Mouse (Mus musculus) adrenal gland, postnatal 25 days (tissue): ENCODE measurements around the gene Dlgap1. TPM values are rescaled to one million over a fixed set of nuclear protein-coding genes. Genes with fewer than 3 reads are reported as not detected.

Experiments used
- DNase-seq: peaks from one replicate; pipeline ENCODE4 v3.0.0; 2021; ENCODE audit warnings: mixed read lengths
- total RNA-seq: library from RNA; stranded (reverse); gene quantifications from 2 replicates; pipeline ENCODE4 v1.2.3, GENCODE M21; 2021

Dlgap1 gene
- total RNA-seq, 1 experiment from 2014 or later, result 55.1 TPM

DNA sequence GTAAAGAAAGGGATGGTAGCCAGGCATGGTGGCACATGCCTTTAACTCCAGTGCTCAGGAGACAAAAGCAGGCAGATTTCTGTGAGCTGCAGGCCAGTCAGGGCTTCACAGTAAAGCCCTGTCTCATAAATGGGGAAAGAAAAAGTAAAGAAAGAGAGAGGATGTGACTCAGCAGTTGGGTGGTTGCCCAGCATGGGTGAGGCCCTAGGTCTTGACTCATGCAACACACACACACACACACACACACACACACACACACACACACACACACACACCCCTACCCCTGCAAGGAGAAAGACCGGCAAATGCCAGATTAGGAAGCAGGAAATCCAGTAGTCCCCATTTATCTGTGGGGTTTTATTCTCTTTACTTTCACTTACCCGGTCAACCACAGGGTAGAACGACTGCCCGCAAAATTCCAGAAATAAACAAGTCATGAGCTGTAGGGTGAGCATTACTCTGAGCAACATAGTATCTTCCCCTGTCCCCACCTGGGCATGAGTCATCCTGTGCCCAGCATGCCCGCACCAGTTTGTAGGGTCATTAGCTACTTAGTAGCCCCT, 759.9 kb downstream of the Dlgap1 start:
- peak; percentile 95 for DNase-seq

DNA sequence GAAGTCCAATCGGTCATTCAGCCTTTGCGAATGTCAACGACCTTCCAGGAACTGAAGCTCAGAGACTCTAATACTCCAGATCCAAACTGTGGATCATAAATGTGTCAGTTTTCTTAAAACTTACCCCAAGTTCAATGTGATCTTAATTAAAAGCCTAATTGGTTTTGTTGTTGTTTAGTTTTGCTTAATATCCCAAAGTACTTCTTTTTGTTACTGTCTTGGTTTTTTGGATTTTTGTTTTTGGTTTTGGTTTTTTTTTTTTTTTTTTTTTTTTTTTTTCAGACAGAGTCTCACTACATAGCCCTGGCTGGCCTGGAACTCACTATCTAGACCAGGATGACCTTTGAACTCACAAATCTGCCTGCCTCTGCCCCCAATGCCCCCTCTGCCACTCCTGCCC, 765.9 kb downstream of the Dlgap1 start:
- DNase-seq, result no peak

DNA sequence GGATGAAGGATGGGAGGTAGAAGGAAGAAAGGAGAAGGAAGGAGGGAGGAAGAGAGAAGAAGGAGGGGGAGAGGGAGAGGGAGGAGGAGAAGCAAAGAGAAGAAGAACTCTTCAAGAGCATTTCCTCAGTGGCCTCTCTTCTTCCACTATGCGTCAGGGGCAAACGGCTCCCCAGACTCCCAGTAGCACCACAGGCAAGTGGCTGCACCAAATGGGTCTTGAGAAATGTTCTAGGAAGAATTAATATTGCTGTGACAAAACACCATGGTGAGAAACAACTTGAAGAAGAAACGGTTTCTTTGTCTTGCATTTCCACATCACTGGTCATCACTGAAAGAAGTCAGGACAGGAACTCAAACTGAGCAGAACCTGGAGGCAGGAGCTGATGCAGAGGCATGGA, 766.5 kb downstream of the Dlgap1 start:
- DNase-seq, result no peak

DNA sequence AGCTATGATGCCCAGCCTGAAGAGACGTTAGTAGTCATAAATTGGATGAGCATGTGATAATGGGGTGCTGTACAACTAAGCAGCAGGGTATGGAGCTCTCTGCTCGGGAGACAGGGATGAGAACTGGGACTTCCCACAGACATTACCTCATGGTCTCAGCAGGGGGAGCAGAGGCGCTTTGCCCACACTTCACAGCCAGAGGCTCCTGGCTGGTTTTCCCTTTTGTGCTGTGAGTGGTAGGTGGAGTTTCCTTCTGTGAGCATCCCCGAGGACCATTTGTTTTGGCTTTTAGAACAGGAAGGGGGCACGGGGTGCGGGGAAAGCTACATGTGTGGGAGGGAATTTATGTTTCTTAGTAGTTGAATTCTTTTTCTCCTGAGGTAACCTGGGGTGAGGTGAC, 768.6 kb downstream of the Dlgap1 start:
- peak; percentile 64 for DNase-seq

DNA sequence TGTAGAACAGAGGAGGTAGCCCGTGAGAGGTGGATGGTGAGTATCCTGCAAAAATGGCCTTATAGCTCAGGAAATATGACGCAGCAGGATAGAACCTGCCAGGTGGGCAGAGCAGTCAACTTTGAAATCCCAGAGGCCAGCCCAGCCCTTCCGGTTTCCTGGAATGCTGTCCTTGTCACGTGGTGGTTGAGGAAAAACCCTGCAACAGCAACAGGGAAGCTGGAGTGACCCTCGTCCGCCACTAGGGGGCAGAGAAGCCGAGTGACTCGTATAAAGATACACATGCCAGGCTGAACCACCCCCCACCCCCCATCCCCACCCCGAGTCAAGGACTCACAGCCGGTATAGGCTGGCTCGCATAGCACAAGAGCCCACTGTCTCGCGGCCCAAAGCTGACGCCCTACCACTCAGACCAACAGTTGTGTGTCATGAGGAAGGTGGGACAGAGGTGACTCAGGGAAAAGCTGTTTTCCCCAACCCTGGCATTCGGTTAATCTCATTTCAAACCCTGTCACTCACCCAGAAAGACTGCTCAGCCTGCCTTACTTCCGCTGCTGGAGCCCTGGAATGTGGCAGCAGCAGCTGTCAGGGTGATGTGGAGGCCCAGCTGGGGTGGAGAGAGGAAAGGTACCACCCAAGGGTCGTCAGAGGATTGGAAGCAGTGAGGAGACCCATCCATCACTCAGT, 769.4 kb downstream of the Dlgap1 start:
- peak; percentile 89 for DNase-seq

DNA sequence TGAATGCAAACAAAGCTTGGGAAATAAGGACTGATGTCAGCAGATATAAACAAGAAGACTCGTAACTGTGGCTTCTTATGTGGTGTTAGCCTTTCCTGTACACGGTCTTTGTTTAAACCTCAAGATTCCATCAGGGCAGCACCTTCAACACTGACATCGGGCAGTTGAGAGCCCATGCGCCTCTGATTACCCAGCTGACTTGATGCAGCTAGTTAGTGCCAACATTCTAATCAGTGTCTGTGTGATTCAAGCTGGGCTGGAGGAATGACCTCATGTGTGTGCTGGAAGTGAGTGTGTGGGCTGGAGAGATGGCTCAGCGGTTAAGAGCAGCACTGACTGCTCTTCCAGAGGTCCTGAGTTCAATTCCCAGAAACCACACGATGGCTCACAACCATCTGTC, 770.5 kb downstream of the Dlgap1 start:
- no peak for DNase-seq

DNA sequence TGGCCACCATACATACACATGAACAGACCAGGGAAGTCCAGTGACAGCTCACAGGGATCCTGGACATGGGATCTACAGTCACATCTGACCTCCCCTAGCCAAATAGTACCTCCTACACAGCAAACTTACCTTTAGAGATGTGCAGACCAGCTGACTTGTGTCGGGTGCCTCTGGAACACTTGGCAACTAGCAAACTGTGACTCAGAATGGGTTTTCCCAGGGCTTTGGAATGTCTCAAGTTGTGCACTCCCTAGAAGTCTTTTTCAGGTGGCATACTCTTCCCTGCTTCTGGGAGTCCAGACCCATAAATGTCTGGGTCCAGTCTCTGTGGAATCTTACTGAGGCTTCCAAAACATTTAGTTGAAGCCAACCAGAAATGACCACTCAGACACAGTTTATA, 772.8 kb downstream of the Dlgap1 start:
- DNase-seq, result no peak

DNA sequence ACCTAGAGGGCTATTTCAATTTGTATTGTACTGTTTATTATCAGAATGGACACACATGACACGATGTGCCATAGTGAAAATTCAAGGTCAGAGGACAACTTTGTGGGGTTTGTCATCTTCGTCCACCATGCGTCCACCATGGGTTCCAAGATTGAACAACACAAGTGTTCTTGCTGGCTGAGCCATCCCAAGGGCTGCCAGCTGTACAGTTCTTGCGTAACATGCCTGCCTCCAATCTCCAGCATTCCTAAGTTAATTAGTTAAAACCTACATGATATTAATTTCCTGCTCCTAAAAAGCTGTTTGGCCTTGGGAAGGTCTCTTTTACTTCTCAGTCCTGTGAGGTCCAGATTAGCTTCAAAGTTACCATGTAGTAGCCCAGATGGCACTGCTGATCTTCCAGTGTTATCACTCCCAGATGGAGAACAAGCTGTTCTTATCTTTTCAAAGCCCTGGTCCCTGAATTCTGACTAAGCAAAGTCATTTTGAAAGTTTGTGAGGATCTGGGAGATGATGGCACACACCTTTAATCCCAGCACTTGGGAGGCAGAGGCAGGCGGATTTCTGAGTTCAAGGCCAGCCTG, 775.8 kb downstream of the Dlgap1 start:
- DNase-seq, result no peak

DNA sequence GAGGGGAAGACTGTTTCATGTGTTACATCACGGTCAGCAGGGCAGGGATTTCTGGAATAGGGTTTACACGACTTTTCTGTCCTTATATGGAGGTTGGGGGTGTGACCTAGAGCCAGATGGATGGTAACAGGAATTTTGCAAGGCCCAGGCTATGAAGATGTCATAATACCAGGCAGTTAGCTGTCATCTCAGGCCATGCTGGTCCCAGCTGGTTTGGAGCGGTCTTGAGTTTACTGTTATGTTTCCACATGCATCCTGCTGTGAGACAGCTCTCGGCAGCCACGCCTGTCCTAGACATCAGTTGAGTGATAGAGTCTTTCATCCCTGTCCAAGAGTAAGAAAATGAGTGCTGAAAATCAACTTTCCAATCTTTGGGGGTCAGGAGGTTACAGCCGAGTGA, 776.5 kb downstream of the Dlgap1 start:
- no peak for DNase-seq

DNA sequence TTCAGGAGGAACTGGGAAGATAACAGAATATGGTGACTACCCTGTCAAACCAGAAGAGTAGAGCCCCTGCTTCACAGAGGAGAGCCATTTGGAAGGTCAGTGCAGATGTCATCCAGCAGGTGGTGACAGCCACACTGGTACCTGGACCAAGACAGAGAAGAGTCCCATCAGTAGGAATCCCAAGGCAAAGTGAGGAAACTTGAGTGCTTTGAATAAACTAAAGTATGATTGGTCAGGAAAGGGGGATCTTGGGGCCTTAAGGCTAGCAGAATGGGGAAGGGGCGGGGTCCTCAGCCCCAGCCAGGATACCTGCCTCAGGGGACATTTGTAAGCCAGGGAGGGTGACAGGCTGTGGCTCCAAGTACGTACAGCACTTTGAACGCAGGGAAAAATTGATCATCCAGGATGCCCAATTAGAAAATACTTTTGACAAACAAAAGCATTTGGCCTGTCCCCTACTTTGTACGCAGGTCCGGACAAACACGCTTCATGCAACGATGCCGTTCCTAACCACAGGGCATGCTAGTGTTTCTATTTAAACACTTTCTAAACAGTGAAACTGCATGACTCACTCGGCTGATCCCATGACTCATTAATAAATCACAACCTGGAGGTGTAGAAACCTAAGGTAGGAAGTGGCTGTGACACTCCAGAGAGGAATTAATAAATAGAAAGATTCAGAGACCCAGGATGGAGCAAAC, 777.7 kb downstream of the Dlgap1 start:
- no peak for DNase-seq

DNA sequence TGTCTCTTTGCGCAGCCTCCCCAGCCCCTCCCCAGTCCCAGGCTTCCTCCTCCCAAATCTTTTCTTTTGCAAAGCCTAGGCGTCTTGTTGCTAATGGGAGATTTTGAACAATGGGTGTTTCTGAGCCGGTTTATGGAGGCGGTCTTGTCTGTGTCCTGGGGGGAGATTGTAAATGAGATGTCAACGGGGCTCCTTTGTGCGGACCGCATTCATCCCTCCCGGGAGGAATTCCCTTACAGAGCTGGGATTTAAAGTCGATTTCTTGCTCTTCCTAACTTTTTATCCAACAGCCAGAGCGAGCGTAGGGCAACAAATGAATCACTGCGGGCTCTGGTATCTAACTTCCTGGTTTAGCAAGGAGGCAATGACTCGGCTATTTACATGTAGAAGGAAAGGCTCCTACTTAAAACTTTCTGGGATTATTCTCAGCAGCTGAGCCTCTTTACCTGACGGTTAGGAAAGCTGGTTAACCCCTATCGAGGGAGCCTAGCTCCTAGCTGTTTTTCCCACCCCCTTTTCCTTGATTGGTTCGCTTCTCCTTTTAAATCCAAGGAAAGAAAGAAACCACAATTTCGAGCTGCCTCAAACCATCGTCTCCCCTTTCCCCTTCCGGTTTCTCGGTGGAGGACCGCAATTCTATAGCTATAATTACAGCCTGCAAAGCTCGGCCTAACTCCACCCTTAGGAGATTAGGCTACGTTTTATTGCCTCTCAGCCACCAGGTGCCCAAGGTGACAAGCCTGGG, 779.0 kb downstream of the Dlgap1 start:
- peak; percentile 14 for DNase-seq

DNA sequence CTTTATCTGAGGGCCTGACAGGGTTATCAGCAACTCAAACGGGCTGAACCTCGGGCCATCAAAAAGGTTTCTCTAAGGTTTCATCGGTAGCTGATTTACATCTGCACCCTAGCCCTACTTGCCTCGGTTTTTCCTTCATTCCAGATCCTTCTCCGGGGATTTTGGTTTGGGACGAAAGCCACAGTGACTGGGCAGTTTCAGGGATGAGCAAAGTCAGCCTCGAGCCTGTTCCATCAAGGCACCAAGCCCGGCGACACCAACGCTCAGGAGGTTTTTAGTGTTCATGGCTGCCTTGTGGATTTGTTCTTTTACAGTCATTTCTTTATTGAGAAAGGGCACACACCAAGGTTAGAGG, 779.6 kb downstream of the Dlgap1 start:
- no peak for DNase-seq

DNA sequence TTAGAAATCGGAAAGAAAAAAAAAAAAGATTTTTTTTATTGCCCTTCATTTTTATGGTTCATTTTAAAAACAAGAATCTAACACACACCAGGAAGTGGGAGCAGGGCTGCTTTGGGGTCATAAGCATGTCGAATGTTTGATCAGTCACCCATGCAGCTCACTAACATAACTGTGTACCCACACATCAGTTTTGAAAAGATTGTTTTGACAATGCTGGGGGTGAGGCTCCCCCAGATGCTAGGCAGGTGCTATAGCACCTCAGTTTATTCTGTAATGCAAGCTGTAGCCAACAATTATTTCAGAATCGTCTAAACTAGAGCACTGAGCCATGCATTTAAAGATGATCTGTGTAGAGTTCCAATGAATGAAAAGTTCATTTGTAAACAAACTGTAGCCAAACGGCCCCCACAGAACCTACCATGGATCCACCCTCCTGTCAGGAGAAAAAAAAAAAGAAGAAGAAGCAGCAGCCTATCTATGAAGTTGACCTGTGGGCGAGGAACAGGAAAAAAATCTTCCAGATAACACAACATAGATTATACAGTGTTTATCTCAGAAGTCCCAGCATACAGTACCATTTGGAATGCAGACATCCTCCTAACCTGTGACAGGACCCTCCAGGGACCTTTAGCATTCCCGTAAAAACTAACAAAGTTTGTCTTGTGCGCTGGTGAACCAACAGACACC, 780.2 kb downstream of the Dlgap1 start:
- no peak for DNase-seq

DNA sequence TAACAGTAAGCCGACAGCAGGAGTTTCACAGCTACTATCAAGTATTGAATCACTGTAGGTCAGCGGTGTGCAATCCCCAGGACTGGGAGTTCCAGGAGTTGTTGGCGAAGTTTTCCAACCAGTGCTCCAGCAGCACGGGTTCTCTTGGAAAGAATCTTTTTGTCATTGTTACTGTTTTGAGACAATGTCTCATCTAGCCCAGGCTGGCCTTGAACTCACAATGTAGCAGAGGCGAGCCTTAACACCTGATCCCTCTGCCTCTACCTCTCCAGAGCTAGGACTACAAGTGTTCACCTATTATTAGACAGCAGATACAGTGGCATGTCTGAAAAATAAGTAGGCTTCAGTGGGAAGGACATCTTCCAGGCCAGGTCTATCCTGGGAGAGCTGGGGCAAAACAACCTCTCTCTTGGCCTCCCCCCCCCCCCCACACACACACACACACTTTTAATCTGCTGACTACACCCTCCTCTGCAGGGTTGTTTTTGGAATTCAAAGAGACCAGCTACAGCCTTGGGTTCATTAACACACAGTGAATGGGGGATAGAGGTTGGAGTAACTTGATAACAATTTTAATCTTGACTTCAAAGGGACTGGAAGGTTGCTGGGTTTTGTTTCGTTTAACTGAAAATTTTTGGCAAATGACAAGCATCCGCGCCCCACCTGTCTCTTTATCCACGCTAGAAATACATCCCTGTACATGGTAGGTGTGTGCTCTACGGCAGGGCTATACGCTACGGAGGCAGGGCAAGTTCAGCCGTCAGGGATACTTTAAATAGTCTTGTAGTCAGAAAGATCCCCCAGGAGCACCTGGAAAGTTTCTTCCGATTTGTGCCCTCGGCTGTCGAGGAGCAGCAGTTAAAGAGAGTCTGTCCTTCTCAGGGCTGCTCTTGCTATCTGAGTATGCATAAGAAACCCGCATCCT, 781.6 kb downstream of the Dlgap1 start:
- no peak for DNase-seq

DNA sequence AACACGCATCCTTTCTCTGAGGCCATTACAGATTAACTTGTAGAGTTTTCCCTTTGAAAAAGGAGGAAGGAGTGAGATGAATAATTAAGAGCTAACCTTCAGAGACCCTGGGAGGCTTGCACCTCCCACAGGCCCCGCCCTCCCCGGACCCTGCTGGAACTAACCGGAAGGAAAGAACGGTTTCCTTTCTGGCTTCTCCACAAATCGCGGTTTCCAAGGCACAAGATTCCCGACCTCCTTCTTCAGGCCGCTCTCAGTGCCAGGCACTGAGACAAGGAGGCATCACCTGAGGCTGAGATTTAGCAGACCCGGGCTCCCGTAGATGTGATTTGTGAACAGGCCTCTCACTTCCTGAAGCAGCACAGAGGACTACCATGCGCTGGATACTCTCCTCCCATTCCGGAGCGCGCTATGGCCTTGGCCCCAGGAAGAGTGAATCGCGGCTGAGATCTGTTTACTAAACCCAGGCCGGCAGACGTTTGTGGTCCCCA, 782.3 kb downstream of the Dlgap1 start:
- DNase-seq, result peak; percentile 69

DNA sequence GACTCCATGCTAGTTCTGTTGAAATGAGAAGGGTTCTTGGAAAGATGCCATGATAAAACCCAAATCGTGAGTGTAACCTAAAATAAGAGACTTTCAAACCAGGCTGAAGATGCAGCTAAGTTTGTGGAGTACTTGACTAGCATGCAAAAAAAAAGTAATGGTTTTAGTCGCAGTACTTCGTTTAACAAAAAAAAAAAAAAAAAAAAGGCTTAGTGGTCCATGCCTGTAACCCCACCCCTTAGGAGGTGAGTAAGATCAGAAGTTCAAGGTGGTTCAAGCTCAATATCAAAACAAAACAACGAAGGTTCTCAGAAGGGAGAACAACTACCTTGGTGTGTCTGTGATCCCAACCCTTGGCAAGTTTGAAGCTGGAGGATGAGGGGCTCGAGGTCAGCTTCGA, 782.8 kb downstream of the Dlgap1 start:
- DNase-seq, result no peak

DNA sequence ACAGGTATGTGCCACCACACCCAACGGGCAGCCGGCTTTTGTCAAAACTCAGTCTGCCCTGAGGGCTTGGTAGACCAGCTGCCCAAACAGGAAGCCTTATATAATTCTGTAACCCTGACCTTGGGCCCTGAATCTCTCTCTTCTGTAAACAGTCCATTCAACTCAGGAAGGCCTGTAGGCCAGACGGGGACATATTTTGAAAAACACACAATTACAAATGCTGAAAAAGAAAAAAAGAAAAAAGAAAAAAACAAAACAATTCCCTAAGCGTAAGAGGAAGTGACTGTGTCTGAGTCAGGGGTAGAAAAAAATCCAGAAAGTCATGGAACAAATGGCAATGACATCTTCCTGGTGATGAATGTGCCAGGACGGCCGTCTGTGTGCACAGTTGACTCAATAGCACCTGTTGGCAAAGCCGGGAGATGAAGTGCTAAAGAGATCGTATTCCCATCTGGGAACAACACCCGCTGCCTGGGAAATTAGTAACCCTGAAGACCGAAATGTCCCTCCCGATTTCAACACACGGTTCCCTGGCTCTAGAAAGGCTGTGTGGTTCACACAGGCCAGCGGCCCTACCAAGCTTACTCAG, 784.7 kb downstream of the Dlgap1 start:
- DNase-seq, result peak; percentile 9

DNA sequence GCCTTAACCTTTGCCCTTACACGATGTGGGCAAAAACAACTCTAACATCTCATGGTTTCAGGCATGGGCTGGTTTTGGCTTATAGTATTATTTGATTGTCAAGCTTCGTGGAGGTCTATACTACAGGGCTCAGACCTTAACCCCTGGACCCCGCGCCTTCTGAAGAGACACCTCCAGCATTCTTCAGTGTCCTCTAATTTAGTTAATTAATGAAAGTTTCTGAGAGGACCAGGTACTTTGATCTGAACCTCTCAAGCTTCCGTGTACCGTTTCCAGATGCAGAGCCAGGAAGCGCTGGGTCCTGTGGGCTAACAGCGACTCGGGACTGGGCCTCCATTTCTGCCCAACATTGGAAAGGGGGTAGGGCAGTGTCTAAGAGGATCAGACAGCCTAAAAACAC, 785.2 kb downstream of the Dlgap1 start:
- DNase-seq, result no peak

DNA sequence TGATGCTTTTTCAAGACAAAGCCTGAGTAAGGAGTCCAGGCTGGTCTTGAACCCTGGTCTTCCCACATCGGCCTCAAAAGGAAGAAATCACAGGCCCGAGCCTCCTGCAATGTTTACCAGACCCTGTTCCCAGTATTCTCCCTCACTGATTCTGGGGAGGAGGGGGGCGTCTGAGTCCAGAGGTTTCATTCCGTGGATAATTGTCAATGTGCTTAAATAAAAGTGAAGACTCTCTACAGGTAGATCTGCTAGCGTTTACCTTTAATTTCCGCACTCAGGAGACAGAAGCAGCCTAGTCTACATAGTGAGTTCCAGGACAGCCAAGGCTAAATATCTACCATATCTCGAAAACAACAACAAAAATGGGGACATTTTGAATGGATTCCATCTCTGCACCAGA, 785.8 kb downstream of the Dlgap1 start:
- DNase-seq, result no peak

DNA sequence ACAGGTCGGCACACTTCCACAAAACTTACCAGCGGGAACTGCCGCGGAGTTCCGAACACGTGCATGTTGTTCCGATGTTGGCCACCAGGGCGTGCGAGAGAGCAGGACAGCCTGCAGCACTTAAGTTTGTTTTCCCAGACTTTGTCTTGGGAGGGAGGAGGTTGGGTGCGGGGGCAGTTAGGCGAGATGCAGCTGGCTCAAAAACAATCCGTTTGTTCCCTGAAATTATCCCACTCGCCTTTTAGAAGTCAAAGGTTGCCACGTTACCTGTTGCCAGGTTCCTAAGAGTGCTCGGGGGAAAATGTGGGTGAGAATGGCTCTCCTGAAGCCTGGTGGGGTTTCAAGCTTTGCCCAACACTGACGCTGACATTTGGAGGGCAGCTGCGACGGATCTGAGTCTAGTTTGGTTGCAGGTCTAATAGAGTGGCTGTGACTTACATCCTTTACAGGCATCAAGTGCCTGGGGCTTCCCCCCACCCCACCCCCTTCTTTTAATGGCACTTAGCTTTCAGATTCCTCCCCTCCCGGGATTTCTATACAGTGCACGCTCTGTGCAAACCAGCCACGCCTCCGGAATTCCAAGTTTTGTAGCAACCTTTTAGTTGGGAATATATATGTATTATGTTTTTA, 786.3 kb downstream of the Dlgap1 start:
- DNase-seq, result peak; percentile 91
